In the genomic region with DNA sequence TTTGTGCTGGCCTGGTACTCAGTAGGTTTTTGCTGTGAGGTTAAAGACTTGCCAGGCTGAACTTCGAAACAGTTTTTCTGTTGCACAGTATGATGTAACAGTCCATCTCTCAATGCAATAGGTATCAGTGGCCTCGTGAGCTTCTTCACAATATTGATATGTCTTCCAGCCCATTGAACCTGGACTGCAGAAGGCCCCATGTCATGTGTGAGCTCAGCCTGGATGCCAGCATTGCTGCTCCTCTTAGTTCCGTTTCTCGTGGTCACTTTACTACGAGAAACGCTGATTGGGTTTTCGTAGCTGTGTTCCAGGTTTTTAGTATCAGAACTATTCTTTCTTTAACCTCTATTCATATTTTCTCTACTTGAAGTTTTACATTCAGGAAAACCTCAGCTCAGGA, we compare ENCODE assay signal across 27 mouse cellular contexts. TPM values are rescaled to one million over a fixed set of nuclear protein-coding genes. Genes with fewer than 3 reads are reported as not detected.
"Had no signal": no experiment of that assay in that cellular context is flagged by ENCODE, and none has a peak within 500 bp of the region (broad histone marks: within the 10 kb centered on the region; RNA-seq: fewer than 3 reads in every experiment).

No protein-coding gene starts in this region.

- H3K36me3 ChIP-seq: heart, embryonic 13.5 days; heart, embryonic 15.5 days; hindbrain, embryonic 10.5 days; hindbrain, embryonic 12.5 days; intestine, embryonic 15.5 days; limb, embryonic 10.5 days; limb, embryonic 12.5 days; liver, embryonic 13.5 days had no signal

- H3K4me3 ChIP-seq: gastrocnemius, adult 2 months; heart, adult 2 months; heart, embryonic 13.5 days; heart, embryonic 15.5 days; hindbrain, embryonic 10.5 days; hindbrain, embryonic 12.5 days; intestine, embryonic 15.5 days; layer of hippocampus, adult 2 months; left cerebral cortex, adult 2 months; limb, embryonic 10.5 days; limb, embryonic 12.5 days; liver, embryonic 13.5 days had no signal

- H3K9ac ChIP-seq: heart, embryonic 13.5 days; heart, embryonic 15.5 days; hindbrain, embryonic 12.5 days; hindbrain, embryonic 14.5 days; intestine, embryonic 15.5 days; limb, embryonic 12.5 days; liver, embryonic 13.5 days had no signal

- H3K4me1 ChIP-seq: heart, embryonic 13.5 days; heart, embryonic 15.5 days; hindbrain, embryonic 10.5 days; hindbrain, embryonic 12.5 days; intestine, embryonic 15.5 days; limb, embryonic 10.5 days; limb, embryonic 12.5 days; liver, embryonic 13.5 days had no signal

- H3K27ac ChIP-seq: gastrocnemius, adult 2 months; heart, adult 2 months; heart, embryonic 13.5 days; heart, embryonic 15.5 days; hindbrain, embryonic 10.5 days; hindbrain, embryonic 12.5 days; hindbrain, embryonic 14.5 days; intestine, embryonic 15.5 days; layer of hippocampus, adult 2 months; left cerebral cortex, adult 2 months; limb, embryonic 10.5 days; limb, embryonic 12.5 days; liver, embryonic 13.5 days had no signal

- DNase-seq: gastrocnemius, adult 2 months; gastrocnemius, postnatal 10 days; gastrocnemius, postnatal 25 days; heart, adult 2 months; heart, postnatal 4 days; kidney, adult 18-20 months; kidney, adult 8-10 months; kidney, postnatal 10 days; kidney, postnatal 25 days; kidney, postnatal 4 days; liver; liver, embryonic 13.5 days had no signal

- H3K4me2 ChIP-seq: heart, embryonic 11.5 days; heart, embryonic 13.5 days; heart, embryonic 15.5 days; hindbrain, embryonic 12.5 days; hindbrain, embryonic 14.5 days; intestine, embryonic 15.5 days; limb, embryonic 12.5 days; liver, embryonic 11.5 days; liver, embryonic 13.5 days had no signal

- H3K27me3 ChIP-seq: heart, embryonic 13.5 days; heart, embryonic 15.5 days; hindbrain, embryonic 12.5 days; intestine, embryonic 15.5 days; limb, embryonic 12.5 days; liver, embryonic 13.5 days had no signal

- ATAC-seq: hindbrain, embryonic 16.5 days; inflammation-experienced regulatory T-cells, adult 6 months; intestine, embryonic 15.5 days; intestine, postnatal 0 days had no signal

- H3K9me3 ChIP-seq: heart, embryonic 13.5 days; heart, embryonic 15.5 days; hindbrain, embryonic 10.5 days; hindbrain, embryonic 12.5 days; intestine, embryonic 15.5 days; limb, embryonic 10.5 days; limb, embryonic 12.5 days; liver, embryonic 13.5 days had no signal

RNA-seq across cellular contexts. Expression of gene Ptgs2, which starts 6.9 kb away (rescaled TPM):
- polyA plus RNA-seq: inflammation-experienced regulatory T-cells, adult 6 months; limb, embryonic 10.5 days had no signal
